Mouse (Mus musculus) layer of hippocampus, adult 18-20 months (tissue): ENCODE measurements around the gene Sirpb1a. TPM values are rescaled to one million over a fixed set of nuclear protein-coding genes. Genes with fewer than 3 reads are reported as not detected.
"Not testable (repeated sequence)": the region's sequence is repeated elsewhere in the genome, so short reads cannot be mapped to it uniquely, and the experiment has no call there.

Experiments
- DNase-seq, 2 experiments: peaks; one replicate each; pipeline ENCODE4 v3.0.0; 2022; ENCODE audit warnings: low spot score in 2 of 2
- long read RNA-seq: library from polyadenylated mRNA; stranded (forward); transcript quantifications from one replicate; pipeline ENCODE4 v2.0.0, GENCODE M21; 2021
- total RNA-seq, 2 experiments: library from RNA; stranded (reverse); gene quantifications; 2 replicates each; pipeline ENCODE4 v1.2.3; 2021

The Sirpb1a gene
- total RNA-seq, result not detected
- long read RNA-seq, result 0 reads

- DNase-seq, result not testable (repeated sequence)
These were observed at the start of gene Sirpb1a for GRCm38 (mm10) chr3:15426447-15426846. Gene Sirpb1a (minus strand): TSS chr3:15426520.

- DNase-seq, result not testable (repeated sequence)
These were observed 48.5 kb upstream of the Sirpb1a start for GRCm38 (mm10) chr3:15474831-15475230.

GRCm38 (mm10) chr3:15470158-15470557 lies 43.8 kb upstream of the Sirpb1a start:
- not testable (repeated sequence) for DNase-seq

GRCm38 (mm10) chr3:15443936-15444335 lies 17.6 kb upstream of the Sirpb1a start:
- DNase-seq, result not testable (repeated sequence)

- not testable (repeated sequence) for DNase-seq
These were observed 13.5 kb upstream of the Sirpb1a start for GRCm38 (mm10) chr3:15439844-15440243.

GRCm38 (mm10) chr3:15427917-15428316 lies 1.6 kb upstream of the Sirpb1a start:
- no peak for DNase-seq

- DNase-seq, result not testable (repeated sequence)
These were observed 70.6 kb downstream of the Sirpb1a start for GRCm38 (mm10) chr3:15355690-15356089.

GRCm38 (mm10) chr3:15350318-15350717 lies 76.0 kb downstream of the Sirpb1a start:
- not testable (repeated sequence) for DNase-seq

- not testable (repeated sequence) for DNase-seq
These were observed 80.7 kb downstream of the Sirpb1a start for GRCm38 (mm10) chr3:15345606-15346005.

GRCm38 (mm10) chr3:15340287-15340686 lies 86.0 kb downstream of the Sirpb1a start:
- DNase-seq, result no peak

GRCm38 (mm10) chr3:15334182-15334581 lies 92.1 kb downstream of the Sirpb1a start:
- DNase-seq, result no peak

GRCm38 (mm10) chr3:15332063-15332462 lies 94.3 kb downstream of the Sirpb1a start, which contains the start of gene Gm9733:
Gene Gm9733 (minus strand): TSS chr3:15332302.
- no peak for DNase-seq

- no peak for DNase-seq
These were observed 94.8 kb downstream of the Sirpb1a start for GRCm38 (mm10) chr3:15331545-15331944.

GRCm38 (mm10) chr3:15329549-15329948 lies 96.8 kb downstream of the Sirpb1a start:
- no peak for DNase-seq

Other genes starting within 250 kb of the Sirpb1a start
- not detected for gene Gm9733, start 94.2 kb downstream of the Sirpb1a start, total RNA-seq
- gene Sirpb1b, start 148.5 kb upstream of the Sirpb1a start, total RNA-seq, result not detected